Mouse (Mus musculus) hindbrain, embryonic 15.5 days (tissue): ENCODE measurements around the gene Gm20388. TPM values are rescaled to one million over a fixed set of nuclear protein-coding genes. Genes with fewer than 3 reads are reported as not detected.

ENCODE experiments used
- ATAC-seq: fragments of 200-750 bp; cut with Nextera tagmentation; 2 replicates; pipeline ENCODE4 v1.8.0; 2017; ENCODE audit warnings: low read depth, moderate number of reproducible peaks, moderate TSS enrichment; ENCODE audit not compliant: low FRiP score
- H3K27ac ChIP-seq: fragments of 300-500 bp; sonication (generic); replicated peaks from 2 replicates; pipeline ENCODE4 v1.5.1; 2015; ENCODE audit warnings: mild to moderate bottlenecking, inconsistent platforms
- H3K27me3 ChIP-seq: fragments of 300-500 bp; sonication (generic); 2 replicates; pipeline ENCODE4 v1.6.1; 2015; ENCODE audit warnings: control low read depth, inconsistent platforms
- H3K36me3 ChIP-seq: fragments of 300-500 bp; sonication (generic); 2 replicates; pipeline ENCODE4 v1.6.1; 2015; ENCODE audit warnings: control low read depth, inconsistent platforms
- H3K4me1 ChIP-seq: fragments of 300-500 bp; sonication (generic); replicated peaks from 2 replicates; pipeline ENCODE4 v1.6.1; 2015; ENCODE audit warnings: control low read depth, inconsistent platforms
- H3K4me2 ChIP-seq: fragments of 300-500 bp; sonication (generic); 2 replicates; pipeline ENCODE4 v1.6.1; 2015; ENCODE audit warnings: moderate library complexity, mild to moderate bottlenecking, inconsistent platforms
- H3K4me3 ChIP-seq: fragments of 300-500 bp; sonication (generic); 2 replicates; pipeline ENCODE4 v1.5.1; 2015; ENCODE audit warnings: mild to moderate bottlenecking, inconsistent platforms
- H3K9ac ChIP-seq: fragments of 300-500 bp; sonication (generic); 2 replicates; pipeline ENCODE4 v1.6.1; 2015; ENCODE audit warnings: inconsistent platforms
- H3K9me3 ChIP-seq: fragments of 300-500 bp; sonication (generic); 2 replicates; pipeline ENCODE4 v1.6.1; 2016; ENCODE audit warnings: control low read depth, inconsistent platforms
- WGBS: fragments of 180-500 bp; shearing (Covaris S2); methylation state at CpG from one replicate; pipeline ENCODE4 v1.1.7; 2015; 5-methylcytosine and 5-hydroxymethylcytosine counted together
- polyA plus RNA-seq: library from polyadenylated mRNA; unstranded; fragments of >200 nt; fragmentation: Nextera tagmentation; extraction: Ambion mirVana; gene quantifications from 2 replicates; pipeline ENCODE4 v1.2.1, GENCODE M21; 2015

The Gm20388 gene
- polyA plus RNA-seq, 1 experiment from 2014 or later, result 5.4 TPM

DNA sequence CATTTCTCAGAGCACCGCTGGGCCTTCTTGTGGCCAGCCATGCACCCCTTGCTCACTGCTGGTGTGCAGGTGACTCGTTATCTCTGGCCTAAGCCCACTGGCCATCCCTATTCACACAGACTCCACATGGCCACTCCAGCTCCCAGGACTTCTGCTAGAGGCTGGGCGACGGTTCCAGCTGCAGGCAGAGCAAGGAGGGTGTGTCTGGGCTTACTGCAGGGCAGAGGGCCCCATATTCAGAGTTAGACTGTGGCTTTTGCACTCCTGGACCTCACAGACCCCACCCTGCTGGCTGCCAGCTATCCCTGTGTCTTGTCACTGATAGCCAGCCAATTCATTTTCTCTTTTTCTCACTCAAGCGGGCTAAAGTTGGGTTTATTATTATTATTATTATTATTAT lies 773.4 kb downstream of the Gm20388 start:
- H3K4me3 ChIP-seq, result no peak overlapping the region
- H3K4me2 ChIP-seq, result no peak overlapping the region
- no peak overlapping the region for H3K27ac ChIP-seq
- no peak for ATAC-seq
- 67% methylated on average over 5 of the region's 5 CpGs for WGBS
- H3K36me3 ChIP-seq, result no peaks in the 10 kb centered on the region
- H3K9me3 ChIP-seq, result no peaks in the 10 kb centered on the region
- H3K4me1 ChIP-seq, result no peaks in the 10 kb centered on the region
- no peaks in the 10 kb centered on the region for H3K27me3 ChIP-seq
- no peak overlapping the region for H3K9ac ChIP-seq

DNA sequence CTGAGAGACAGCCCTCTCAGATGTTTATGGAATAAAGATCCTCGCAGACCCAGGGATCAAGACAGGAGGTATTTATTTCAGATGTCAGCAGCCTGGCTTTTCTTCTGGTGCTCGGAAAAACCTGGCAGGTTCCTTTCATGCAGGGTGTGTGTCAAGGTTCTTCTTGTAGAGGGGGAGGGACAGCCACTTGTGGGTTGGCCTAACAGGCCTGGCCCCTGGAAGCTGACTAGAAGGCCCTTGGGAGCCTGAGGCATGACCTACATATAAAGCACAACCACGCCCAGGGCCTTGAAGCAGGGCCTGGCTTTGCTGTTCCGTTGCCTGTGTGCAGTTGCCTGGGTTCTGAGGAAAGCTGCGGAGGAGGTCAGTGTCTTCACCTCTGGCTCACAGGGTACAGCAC lies 774.5 kb downstream of the Gm20388 start:
- H3K36me3 ChIP-seq, result no peaks in the 10 kb centered on the region
- no peak overlapping the region for H3K4me3 ChIP-seq
- no peaks in the 10 kb centered on the region for H3K9me3 ChIP-seq
- no peak for ATAC-seq
- no peaks in the 10 kb centered on the region for H3K4me1 ChIP-seq
- H3K9ac ChIP-seq, result no peak overlapping the region
- H3K27ac ChIP-seq, result no peak overlapping the region
- no peaks in the 10 kb centered on the region for H3K27me3 ChIP-seq
- no peak overlapping the region for H3K4me2 ChIP-seq
- WGBS, result 75% methylated on average over 5 of the region's 5 CpGs

- Histone ChIP-seq H3K4me1 (no peaks in the 10 kb centered on the region), H3K27me3 (no peaks in the 10 kb centered on the region), H3K9me3 (no peaks in the 10 kb centered on the region), H3K27ac (no peak overlapping the region), H3K9ac (no peak overlapping the region), H3K36me3 (no peaks in the 10 kb centered on the region), H3K4me2 (no peak overlapping the region), H3K4me3 (no peak overlapping the region)
- no peak for ATAC-seq
- 87% methylated on average over 8 of the region's 8 CpGs for WGBS
These were observed 775.0 kb downstream of the Gm20388 start for GRCm38 (mm10) chr8:120685591-120685990.

- no peaks in the 10 kb centered on the region for H3K4me1 ChIP-seq
- no peak for ATAC-seq
- no peaks in the 10 kb centered on the region for H3K9me3 ChIP-seq
- WGBS, result 88% methylated on average over 13 of the region's 13 CpGs
- no peak overlapping the region for H3K27ac ChIP-seq
- H3K36me3 ChIP-seq, result no peaks in the 10 kb centered on the region
- H3K4me2 ChIP-seq, result no peak overlapping the region
- H3K4me3 ChIP-seq, result no peak overlapping the region
- H3K27me3 ChIP-seq, result no peaks in the 10 kb centered on the region
- H3K9ac ChIP-seq, result no peak overlapping the region
These were observed 775.4 kb downstream of the Gm20388 start for GRCm38 (mm10) chr8:120686051-120686450.

- no peaks in the 10 kb centered on the region for H3K9me3 ChIP-seq
- 82% methylated on average over 5 of the region's 5 CpGs for WGBS
- no peak overlapping the region for H3K9ac ChIP-seq
- no peak overlapping the region for H3K27ac ChIP-seq
- no peak overlapping the region for H3K4me3 ChIP-seq
- no peak for ATAC-seq
- H3K27me3 ChIP-seq, result no peaks in the 10 kb centered on the region
- H3K4me1 ChIP-seq, result no peaks in the 10 kb centered on the region
- no peak overlapping the region for H3K4me2 ChIP-seq
- H3K36me3 ChIP-seq, result no peaks in the 10 kb centered on the region
These were observed 775.9 kb downstream of the Gm20388 start for GRCm38 (mm10) chr8:120686576-120686975.

GRCm38 (mm10) chr8:120687786-120688185 lies 777.1 kb downstream of the Gm20388 start:
- Histone ChIP-seq H3K36me3 (no peaks in the 10 kb centered on the region), H3K9ac (no peak overlapping the region), H3K27ac (no peak overlapping the region), H3K4me1 (no peaks in the 10 kb centered on the region), H3K4me3 (no peak overlapping the region), H3K9me3 (no peaks in the 10 kb centered on the region), H3K4me2 (no peak overlapping the region), H3K27me3 (no peaks in the 10 kb centered on the region)
- ATAC-seq, result no peak
- WGBS, result 74% methylated on average over 8 of the region's 8 CpGs

DNA sequence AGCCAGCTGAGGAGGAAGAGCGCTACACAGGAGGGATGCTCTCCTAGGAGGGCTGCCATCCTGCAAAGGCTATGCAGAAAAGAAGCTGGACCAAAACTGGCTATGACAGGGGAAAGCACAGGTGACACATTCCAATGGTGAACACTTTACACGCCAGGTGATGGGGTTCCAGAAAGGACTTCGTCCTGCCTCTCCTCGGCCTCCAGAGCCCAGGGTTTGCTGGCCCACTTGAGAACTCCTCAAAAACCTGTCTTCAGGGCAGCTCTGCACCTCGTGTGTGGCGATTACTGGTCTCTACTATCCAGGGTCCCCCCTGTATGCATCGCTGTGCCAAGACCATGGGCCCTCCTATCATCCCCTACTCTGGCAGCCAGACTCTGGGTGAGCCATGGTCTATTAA lies 777.9 kb downstream of the Gm20388 start:
- Histone ChIP-seq H3K27me3 (no peaks in the 10 kb centered on the region), H3K9ac (no peak overlapping the region), H3K9me3 (no peaks in the 10 kb centered on the region), H3K27ac (no peak overlapping the region), H3K4me1 (no peaks in the 10 kb centered on the region), H3K36me3 (no peaks in the 10 kb centered on the region), H3K4me2 (no peak overlapping the region), H3K4me3 (no peak overlapping the region)
- WGBS, result 91% methylated on average over 7 of the region's 7 CpGs
- no peak for ATAC-seq

- WGBS, result 73% methylated on average over 4 of the region's 4 CpGs
- H3K36me3 ChIP-seq, result no peaks in the 10 kb centered on the region
- ATAC-seq, result no peak
- H3K4me3 ChIP-seq, result no peak overlapping the region
- peaks cover 8% of the 10 kb centered on the region for H3K4me1 ChIP-seq
- H3K27ac ChIP-seq, result no peak overlapping the region
- H3K4me2 ChIP-seq, result no peak overlapping the region
- H3K9me3 ChIP-seq, result no peaks in the 10 kb centered on the region
- H3K9ac ChIP-seq, result no peak overlapping the region
- H3K27me3 ChIP-seq, result no peaks in the 10 kb centered on the region
These were observed 782.3 kb downstream of the Gm20388 start for GRCm38 (mm10) chr8:120692934-120693333.

DNA sequence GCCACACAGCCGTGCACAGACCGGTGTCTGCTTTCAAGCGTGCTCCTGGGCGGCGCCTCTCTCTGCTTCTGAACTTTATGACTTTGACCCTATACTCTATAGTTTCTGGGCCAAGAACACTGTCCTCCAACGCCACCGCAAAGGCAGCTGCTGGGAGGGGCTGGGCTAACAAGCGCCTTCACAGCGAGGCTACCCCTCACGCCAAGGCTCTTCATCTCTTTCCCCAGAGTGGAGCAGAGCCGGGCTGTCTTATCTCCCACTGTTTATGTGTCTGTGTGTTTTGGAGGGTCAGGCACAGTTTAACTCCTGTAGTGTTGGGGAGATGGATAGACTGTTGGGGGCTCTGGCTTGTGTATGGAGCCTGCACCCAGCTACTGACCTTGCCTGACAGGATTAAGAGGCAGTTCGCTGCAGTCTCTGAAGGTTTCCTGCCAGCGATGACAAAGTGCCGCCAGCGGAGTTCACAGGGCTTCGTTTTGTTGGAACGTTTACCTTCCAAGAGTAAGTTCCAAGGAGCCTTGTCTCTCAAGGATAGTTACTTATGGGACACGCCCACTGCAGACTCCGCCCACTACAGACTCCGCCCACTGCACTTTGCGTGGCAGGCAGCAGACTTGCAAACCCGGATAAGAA lies 783.3 kb downstream of the Gm20388 start:
- Histone ChIP-seq H3K4me1 (peaks cover 8% of the 10 kb centered on the region), H3K27me3 (no peaks in the 10 kb centered on the region), H3K9me3 (no peaks in the 10 kb centered on the region), H3K4me2 (no peak overlapping the region), H3K9ac (no peak overlapping the region), H3K36me3 (no peaks in the 10 kb centered on the region), H3K4me3 (no peak overlapping the region), H3K27ac (no peak overlapping the region)
- WGBS, result 56% methylated on average over 22 of the region's 22 CpGs
- no peak for ATAC-seq

DNA sequence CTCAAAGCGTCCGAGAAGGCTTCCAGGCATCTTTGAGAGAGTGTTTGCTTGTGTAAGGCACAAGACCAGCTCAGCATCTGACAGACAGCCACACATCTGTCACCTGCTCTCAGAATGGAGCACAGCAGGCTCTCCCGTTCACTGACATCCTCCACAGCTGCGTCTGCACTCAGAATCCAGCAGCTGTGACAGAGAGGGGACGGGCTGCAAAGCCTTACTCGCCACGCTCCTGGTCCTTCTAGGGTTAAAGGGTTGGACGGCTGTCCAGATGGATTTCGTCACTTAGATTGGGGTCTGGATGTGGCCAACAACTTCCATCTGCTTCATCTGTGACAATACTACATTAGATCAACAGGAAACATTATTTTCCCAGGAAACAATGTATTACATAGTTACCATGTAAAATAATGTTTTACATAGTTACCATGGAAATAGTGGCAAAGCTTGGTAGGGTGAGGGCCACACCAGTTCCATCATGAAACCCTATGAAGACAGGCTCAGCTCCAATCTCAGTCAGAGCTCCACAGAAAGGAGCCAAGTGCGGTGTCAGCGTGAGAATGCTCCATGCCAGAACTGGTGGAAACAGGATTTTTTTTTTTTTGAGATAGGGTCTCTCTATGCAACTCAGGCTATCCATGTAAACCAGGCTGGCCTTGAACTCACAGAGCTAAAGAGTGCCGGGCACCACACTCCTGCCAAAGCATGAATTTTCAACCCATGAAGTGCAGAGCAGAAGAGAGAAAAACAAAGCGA lies 785.9 kb downstream of the Gm20388 start:
- Histone ChIP-seq H3K36me3 (no peaks in the 10 kb centered on the region), H3K4me3 (no peak overlapping the region), H3K9me3 (no peaks in the 10 kb centered on the region), H3K27me3 (no peaks in the 10 kb centered on the region), H3K27ac (peak overlapping the region; percentile 13; the same call in 1 of the 2 replicates), H3K9ac (no peak overlapping the region), H3K4me2 (no peak overlapping the region), H3K4me1 (peaks cover 8% of the 10 kb centered on the region)
- no peak for ATAC-seq
- WGBS, result 47% methylated on average over 13 of the region's 13 CpGs

GRCm38 (mm10) chr8:120697154-120697978 lies 786.7 kb downstream of the Gm20388 start:
- Histone ChIP-seq H3K9me3 (no peaks in the 10 kb centered on the region), H3K27ac (peak overlapping the region; percentile 13; the same call in 1 of the 2 replicates), H3K36me3 (no peaks in the 10 kb centered on the region), H3K4me1 (peaks cover 8% of the 10 kb centered on the region), H3K9ac (no peak overlapping the region), H3K27me3 (no peaks in the 10 kb centered on the region), H3K4me3 (no peak overlapping the region), H3K4me2 (no peak overlapping the region)
- 76% methylated on average over 17 of the region's 17 CpGs for WGBS
- ATAC-seq, result 0 out of 2 replicates have a peak, but pooled peaks have one; percentile 19

DNA sequence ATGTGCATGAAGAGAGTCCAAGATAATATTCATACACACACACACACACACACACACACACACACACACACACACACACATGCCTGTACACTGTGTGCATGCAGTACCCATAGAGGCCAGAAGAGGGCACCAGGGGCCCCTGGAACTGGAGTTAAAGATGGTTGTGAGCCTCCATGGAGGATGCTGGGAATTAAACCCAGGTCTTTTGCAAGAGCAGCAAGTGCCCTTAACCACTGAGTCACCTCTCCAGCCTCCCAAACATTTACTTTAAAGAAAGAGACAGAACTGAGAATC lies 787.3 kb downstream of the Gm20388 start:
- Histone ChIP-seq H3K36me3 (no peaks in the 10 kb centered on the region), H3K4me1 (peaks cover 8% of the 10 kb centered on the region)

More for the DNA sequence above, 787.3 kb downstream of the Gm20388 start:
- no peak overlapping the region for H3K27ac ChIP-seq
- H3K27me3 ChIP-seq, result no peaks in the 10 kb centered on the region
- no peaks in the 10 kb centered on the region for H3K9me3 ChIP-seq
- no peak for ATAC-seq
- H3K9ac ChIP-seq, result no peak overlapping the region
- no peak overlapping the region for H3K4me2 ChIP-seq
- no peak overlapping the region for H3K4me3 ChIP-seq
